Mouse (Mus musculus) spleen, adult 18-20 months (tissue): ENCODE results near the gene Vmn1r6.
"Not testable (repeated sequence)": the region's sequence is repeated elsewhere in the genome, so short reads cannot be mapped to it uniquely, and the experiment has no call there.

Experiments used
- DNase-seq, 2 experiments: peaks; one replicate each; pipeline ENCODE4 v3.0.0; 2022; ENCODE audit warnings: mixed read lengths in 2 of 2

Gene Vmn1r6

GRCm38 (mm10) chr6:56996943-56997342 is at the start of gene Vmn1r6:
TSS of gene Vmn1r6 (plus strand) at chr6:56997243.
- DNase-seq = no peak

- no peak for DNase-seq
These were observed 40.6 kb upstream of the Vmn1r6 start for GRCm38 (mm10) chr6:56956436-56956835.

- DNase-seq = no peak
These were observed 27.1 kb upstream of the Vmn1r6 start, which contains the start of gene Vmn1r5 for GRCm38 (mm10) chr6:56969973-56970372. TSS of gene Vmn1r5 (plus strand) at chr6:56970273.

- DNase-seq = not testable (repeated sequence)
These were observed 28.2 kb downstream of the Vmn1r6 start, which contains the start of gene Vmn1r7 for GRCm38 (mm10) chr6:57025224-57025623. TSS of gene Vmn1r7 (minus strand) at chr6:57025324.

- no peak for DNase-seq
These were observed 34.9 kb downstream of the Vmn1r6 start, which contains the start of gene Vmn1r8 for GRCm38 (mm10) chr6:57031984-57032383. TSS of gene Vmn1r8 (plus strand) at chr6:57032284.

GRCm38 (mm10) chr6:57034674-57035073 is 37.6 kb downstream of the Vmn1r6 start:
- DNase-seq = no peak
